Mouse (Mus musculus) stomach, embryonic 16.5 days (tissue): ENCODE data around the gene Aifm3. TPM values are rescaled to one million over a fixed set of nuclear protein-coding genes. Genes with fewer than 3 reads are reported as not detected.

Source experiments
- ATAC-seq: fragments of 200-750 bp; cut with Nextera tagmentation; 2 replicates; pipeline ENCODE4 v1.8.0; 2017; ENCODE audit warnings: moderate number of reproducible peaks, moderate TSS enrichment; ENCODE audit not compliant: insufficient read depth, low FRiP score
- H3K27ac ChIP-seq: fragments of 300-500 bp; sonication (generic); 2 replicates; pipeline ENCODE4 v1.5.1; 2014; ENCODE audit warnings: low read length
- H3K27me3 ChIP-seq: fragments of 300-500 bp; sonication (generic); 2 replicates; pipeline ENCODE4 v1.6.1; 2014; ENCODE audit warnings: low read length, control low read depth, mixed read lengths; ENCODE audit not compliant: control insufficient read depth, insufficient read depth
- H3K36me3 ChIP-seq: fragments of 300-500 bp; sonication (generic); 2 replicates; pipeline ENCODE4 v1.6.1; 2014; ENCODE audit warnings: low read length; ENCODE audit not compliant: control insufficient read depth, insufficient read depth
- H3K4me1 ChIP-seq: fragments of 300-500 bp; sonication (generic); 2 replicates; pipeline ENCODE4 v1.6.1; 2014; ENCODE audit warnings: low read length, control low read depth, mixed read lengths; ENCODE audit not compliant: control insufficient read depth, insufficient read depth
- H3K4me2 ChIP-seq: fragments of 300-500 bp; sonication (generic); 2 replicates; pipeline ENCODE4 v1.6.1; 2014; ENCODE audit warnings: low read depth, low read length, mixed read lengths
- H3K4me3 ChIP-seq: fragments of 300-500 bp; sonication (generic); replicated peaks from 2 replicates; pipeline ENCODE4 v1.5.1; 2014; ENCODE audit warnings: mild to moderate bottlenecking, low read length
- H3K9ac ChIP-seq: fragments of 300-500 bp; sonication (generic); 2 replicates; pipeline ENCODE4 v1.6.1; 2014; ENCODE audit warnings: low read length
- H3K9me3 ChIP-seq: fragments of 300-500 bp; sonication (generic); replicated peaks from 2 replicates; pipeline ENCODE4 v1.6.1; 2016; ENCODE audit warnings: low read length, control low read depth; ENCODE audit not compliant: control insufficient read depth
- WGBS: fragments of 180-500 bp; shearing (Covaris S2); extraction: QIAGEN DNeasy Blood & Tissue Kit; methylation state at CpG from one replicate; pipeline ENCODE4 v1.1.7; 2014; 5-methylcytosine and 5-hydroxymethylcytosine counted together
- polyA plus RNA-seq: library from polyadenylated mRNA; unstranded; fragments of >200 nt; fragmentation: Nextera tagmentation; extraction: Ambion mirVana; gene quantifications from 2 replicates; pipeline ENCODE4 v1.2.1, GENCODE M21; 2015

Aifm3 gene
- polyA plus RNA-seq, 1 experiment from 2014 or later: 3.1 TPM

- Histone ChIP-seq H3K27ac (no peak overlapping the region), H3K4me1 (peaks cover 11% of the 10 kb centered on the region), H3K9ac (peak overlapping the region; percentile 91), H3K4me2 (peak overlapping the region; percentile 82), H3K4me3 (peak overlapping the region; percentile 88; the same call in 1 of the 2 replicates), H3K36me3 (peaks cover 12% of the 10 kb centered on the region; the same call in 1 of the 2 replicates), H3K9me3 (no peaks in the 10 kb centered on the region), H3K27me3 (no peaks in the 10 kb centered on the region)
- 98% methylated on average over 2 of the region's 2 CpGs for WGBS
- ATAC-seq: no peak
Observed at GRCm38 (mm10) chr16:17510143-17510542, 20.7 kb downstream of the Aifm3 start.

- Histone ChIP-seq H3K4me2 (no peak overlapping the region), H3K36me3 (peaks cover 12% of the 10 kb centered on the region; the same call in 1 of the 2 replicates), H3K9me3 (no peaks in the 10 kb centered on the region), H3K4me1 (peaks cover 11% of the 10 kb centered on the region), H3K4me3 (no peak overlapping the region), H3K27me3 (no peaks in the 10 kb centered on the region), H3K27ac (no peak overlapping the region), H3K9ac (no peak overlapping the region)
- no peak for ATAC-seq
- 65% methylated on average over 2 of the region's 2 CpGs for WGBS
Observed at GRCm38 (mm10) chr16:17510686-17511085, 21.3 kb downstream of the Aifm3 start.

- no peaks in the 10 kb centered on the region for H3K27me3 ChIP-seq
- no peak overlapping the region for H3K9ac ChIP-seq
- 91% methylated on average over 4 of the region's 4 CpGs for WGBS
- no peaks in the 10 kb centered on the region for H3K9me3 ChIP-seq
- H3K4me1 ChIP-seq: peaks cover 11% of the 10 kb centered on the region
- peaks cover 12% of the 10 kb centered on the region; the same call in 1 of the 2 replicates for H3K36me3 ChIP-seq
- no peak for ATAC-seq
- no peak overlapping the region for H3K4me3 ChIP-seq
- no peak overlapping the region for H3K27ac ChIP-seq
- no peak overlapping the region for H3K4me2 ChIP-seq
Observed at GRCm38 (mm10) chr16:17511431-17511830, 22.0 kb downstream of the Aifm3 start.

- H3K4me1 ChIP-seq: no peaks in the 10 kb centered on the region
- H3K36me3 ChIP-seq: peaks cover 43% of the 10 kb centered on the region
- no peaks in the 10 kb centered on the region for H3K9me3 ChIP-seq
- no peaks in the 10 kb centered on the region for H3K27me3 ChIP-seq
- H3K27ac ChIP-seq: no peak overlapping the region
- no peak for ATAC-seq
- no peak overlapping the region for H3K9ac ChIP-seq
- WGBS: 74% methylated on average over 2 of the region's 2 CpGs
- H3K4me3 ChIP-seq: no peak overlapping the region
- H3K4me2 ChIP-seq: no peak overlapping the region
Observed at GRCm38 (mm10) chr16:17518910-17519309, 29.5 kb downstream of the Aifm3 start.

GRCm38 (mm10) chr16:17524156-17524555, 34.7 kb downstream of the Aifm3 start:
- Histone ChIP-seq H3K27ac (no peak overlapping the region), H3K4me2 (no peak overlapping the region), H3K4me3 (no peak overlapping the region), H3K9ac (no peak overlapping the region), H3K27me3 (no peaks in the 10 kb centered on the region), H3K4me1 (peaks cover 2% of the 10 kb centered on the region; the same call in 1 of the 2 replicates), H3K9me3 (no peaks in the 10 kb centered on the region), H3K36me3 (peaks cover 33% of the 10 kb centered on the region)
- 91% methylated on average over 11 of the region's 11 CpGs for WGBS
- ATAC-seq: no peak

- H3K4me2 ChIP-seq: no peak overlapping the region
- ATAC-seq: no peak
- peaks cover 11% of the 10 kb centered on the region for H3K4me1 ChIP-seq
- 81% methylated on average over 3 of the region's 3 CpGs for WGBS
- peaks cover 33% of the 10 kb centered on the region for H3K36me3 ChIP-seq
- H3K4me3 ChIP-seq: no peak overlapping the region
- no peaks in the 10 kb centered on the region for H3K27me3 ChIP-seq
- H3K9ac ChIP-seq: no peak overlapping the region
- H3K9me3 ChIP-seq: no peaks in the 10 kb centered on the region
- no peak overlapping the region for H3K27ac ChIP-seq
Observed at GRCm38 (mm10) chr16:17525524-17525923, 36.1 kb downstream of the Aifm3 start.

GRCm38 (mm10) chr16:17526223-17526622, 36.8 kb downstream of the Aifm3 start:
- Histone ChIP-seq H3K36me3 (peaks cover 27% of the 10 kb centered on the region), H3K4me1 (peaks cover 11% of the 10 kb centered on the region), H3K9ac (no peak overlapping the region), H3K27ac (no peak overlapping the region), H3K4me3 (no peak overlapping the region), H3K9me3 (no peaks in the 10 kb centered on the region), H3K27me3 (no peaks in the 10 kb centered on the region), H3K4me2 (no peak overlapping the region)
- 89% methylated on average over 6 of the region's 6 CpGs for WGBS
- ATAC-seq: no peak

- Histone ChIP-seq H3K9me3 (no peaks in the 10 kb centered on the region), H3K4me3 (no peak overlapping the region), H3K36me3 (peaks cover 16% of the 10 kb centered on the region), H3K4me2 (no peak overlapping the region), H3K27ac (no peak overlapping the region), H3K9ac (no peak overlapping the region), H3K27me3 (no peaks in the 10 kb centered on the region), H3K4me1 (peaks cover 18% of the 10 kb centered on the region)
- ATAC-seq: no peak
Observed at GRCm38 (mm10) chr16:17527606-17528005, 38.2 kb downstream of the Aifm3 start.

- Histone ChIP-seq H3K27ac (no peak overlapping the region), H3K27me3 (no peaks in the 10 kb centered on the region), H3K4me1 (peaks cover 18% of the 10 kb centered on the region), H3K4me3 (no peak overlapping the region), H3K4me2 (no peak overlapping the region), H3K9me3 (no peaks in the 10 kb centered on the region), H3K9ac (no peak overlapping the region), H3K36me3 (peaks cover 12% of the 10 kb centered on the region)
- ATAC-seq: no peak
- whole genome bisulfite sequencing: 86% methylated on average over 13 of the region's 13 CpGs
Observed at GRCm38 (mm10) chr16:17528276-17528675, 38.9 kb downstream of the Aifm3 start.
